12 mouse cellular contexts compared by ENCODE assay signal in genomic region chr3:116985042-116985455, GRCm38 (mm10). TPM values are rescaled to one million over a fixed set of nuclear protein-coding genes. Genes with fewer than 3 reads are reported as not detected.
DNase-seq lines count a peak whose midpoint lies in the region; ATAC-seq and TF ChIP-seq lines count a peak whose summit lies in the region.
"Had no signal": no experiment of that assay in that cellular context is flagged by ENCODE, and none has a peak within 500 bp of the region (broad histone marks: within the 10 kb centered on the region; RNA-seq: fewer than 3 reads in every experiment).

No protein-coding gene starts in this region.

- no peak for TF ChIP-seq CTCF in left cerebral cortex, adult 2 months (IDR thresholded peaks at IDR 0.05)
- no peak for TF ChIP-seq CTCF in cortical plate, adult 2 months (IDR thresholded peaks at IDR 0.05; ENCODE audit: extremely low read depth, insufficient read depth, low read length)

- peak; percentile 94 for ATAC-seq in forebrain, embryonic 16.5 days
- ATAC-seq: activated CD4-positive, CD25-positive, alpha-beta regulatory T cell, adult 4 months had no signal

- no peaks in the 10 kb centered on the region for H3K36me3 ChIP-seq in forebrain, embryonic 16.5 days (ENCODE audit: control insufficient read depth, insufficient read depth)
- H3K36me3 ChIP-seq in myocyte (ENCODE audit: control insufficient read depth, insufficient read depth): no peaks in the 10 kb centered on the region

- no peaks in the 10 kb centered on the region for H3K79me2 ChIP-seq in myocyte (ENCODE audit: control insufficient read depth, insufficient read depth)

- H3K27me3 ChIP-seq in forebrain, embryonic 16.5 days (replicated peaks; ENCODE audit: control insufficient read depth, insufficient read depth, low read length): no peaks in the 10 kb centered on the region
- no peaks in the 10 kb centered on the region for H3K27me3 ChIP-seq in myocyte (ENCODE audit: control insufficient read depth, insufficient read depth, insufficient read length)

- no peak for DNase-seq in left cerebral cortex, adult 2 months (ENCODE audit: extremely low spot score in 1 of 2, low spot score in 2 of 2)
- DNase-seq in left cerebral cortex, adult 18-20 months (ENCODE audit: low spot score in 2 of 2): no peak
- no peak for DNase-seq in kidney, adult 8-10 months
- no peak for DNase-seq in kidney, adult 11 months
- DNase-seq: heart, postnatal 14 days had no signal

- H3K4me3 ChIP-seq in left cerebral cortex, adult 2 months: no peak overlapping the region
- no peak overlapping the region for H3K4me3 ChIP-seq in cortical plate, adult 2 months (ENCODE audit: insufficient read depth, low read length)
- no peak overlapping the region for H3K4me3 ChIP-seq in forebrain, embryonic 16.5 days (replicated peaks; ENCODE audit: low read length)
- H3K4me3 ChIP-seq in myocyte: no peak overlapping the region

- no peak overlapping the region for H3ac ChIP-seq in myocyte (ENCODE audit: control insufficient read depth, insufficient read length)

- H3K9ac ChIP-seq in forebrain, embryonic 16.5 days (replicated peaks; ENCODE audit: low read depth, low read length): no peak overlapping the region

- no peak overlapping the region for H3K4me2 ChIP-seq in forebrain, embryonic 16.5 days (ENCODE audit: low read length)
- H3K4me2 ChIP-seq in myocyte (ENCODE audit: low read depth): no peak overlapping the region

- WGBS in forebrain, embryonic 16.5 days: 2% methylated on average over 1 of the region's 1 CpGs

- H3K9me3 ChIP-seq in forebrain, embryonic 16.5 days (ENCODE audit: control insufficient read depth, low read length): no peaks in the 10 kb centered on the region

- peak overlapping the region; percentile 56 for H3K27ac ChIP-seq in left cerebral cortex, adult 2 months
- H3K27ac ChIP-seq in cortical plate, adult 2 months (ENCODE audit: insufficient read depth, low read length): peak overlapping the region; percentile 49; the same call in 1 of the 2 replicates
- peak overlapping the region; percentile 81 for H3K27ac ChIP-seq in forebrain, embryonic 16.5 days (ENCODE audit: low read length)

- no peak for TF ChIP-seq POLR2A in cortical plate, adult 2 months (IDR thresholded peaks at IDR 0.05; ENCODE audit: extremely low read depth, insufficient read depth, low read length)
- TF ChIP-seq POLR2A in myocyte (IDR thresholded peaks at IDR 0.05; ENCODE audit: insufficient read length, low read depth): no peak

- intact Hi-C loops in left cerebral cortex, adult 2 months (cut with DNase I): loop anchor here (1.0 to 5.0 kb wide), 5 partner anchors 17 to 137 kb away; partner anchors contain the start of genes 4930455H04Rik and Palmd

- no peaks in the 10 kb centered on the region; the same call in 1 of the 2 replicates for H3K4me1 ChIP-seq in cortical plate, adult 2 months (ENCODE audit: control insufficient read depth, insufficient read depth, low read length)
- peaks cover 13% of the 10 kb centered on the region for H3K4me1 ChIP-seq in forebrain, embryonic 16.5 days (replicated peaks; ENCODE audit: control insufficient read depth, insufficient read depth, low read length)

TF ChIP-seq in myocyte, 11 proteins besides CTCF, POLR2A, EP300 and RAD21:
- TF ChIP-seq CEBPB (IDR thresholded peaks at IDR 0.05; ENCODE audit: insufficient read depth, poor library complexity, severe bottlenecking) (no peak), MYOG (IDR thresholded peaks at IDR 0.05; ENCODE audit: control insufficient read depth in 1 of 3, insufficient read depth in 1 of 3, insufficient read length in 2 of 3, low read depth in 2 of 3) (no peak), MYOD1 (IDR thresholded peaks at IDR 0.05; ENCODE audit: control insufficient read depth in 1 of 3, insufficient read length in 2 of 3, low read depth in 2 of 3) (peak in 2 of 3 experiments; percentile 14 to 46)
TF ChIP-seq in myocyte: peak in this region for 1.

RNA-seq across cellular contexts. Expression of gene Palmd, which starts 16.3 kb away (rescaled TPM):
- 10 to 100 TPM; 21.6 to 23.6 TPM for total RNA-seq in left cerebral cortex, adult 2 months (2021)
- 10 to 100 TPM; 18.6 to 19.0 TPM for total RNA-seq in left cerebral cortex, adult 18-20 months (2021)
- 9.4 and 10.5 TPM in 2 replicates for polyA plus RNA-seq in cortical plate, adult 2 months (2012; rRNA removed)
- polyA plus RNA-seq in forebrain, embryonic 16.5 days (2015; fragmentation: Nextera tagmentation; extraction: Ambion mirVana): 19.7 and 22.9 TPM in 2 replicates
- polyA plus RNA-seq in myocyte (2012; fragmentation: generic; extraction: Trizol): 0.36 TPM
- polyA plus RNA-seq: activated CD4-positive, CD25-positive, alpha-beta regulatory T cell, adult 4 months had no signal

RNA-seq across cellular contexts. Expression of gene 4930455H04Rik, which starts 17.0 kb away (rescaled TPM):
- not detected for total RNA-seq in left cerebral cortex, adult 2 months (2021)
- total RNA-seq in left cerebral cortex, adult 18-20 months (2021): not detected
- not detected in 2 replicates for polyA plus RNA-seq in cortical plate, adult 2 months (2012; rRNA removed)
- not detected in 2 replicates for polyA plus RNA-seq in forebrain, embryonic 16.5 days (2015; fragmentation: Nextera tagmentation; extraction: Ambion mirVana)
- not detected for polyA plus RNA-seq in myocyte (2012; fragmentation: generic; extraction: Trizol)
- total RNA-seq: heart, postnatal 14 days; left cerebral cortex, postnatal 36 days had no signal
- polyA plus RNA-seq: activated CD4-positive, CD25-positive, alpha-beta regulatory T cell, adult 4 months; embryonic facial prominence, embryonic 11.5 days; lung, embryonic 16.5 days had no signal
